Mouse (Mus musculus) frontal cortex, adult 2 months (tissue): ENCODE results near the gene Pigw. TPM values are rescaled to one million over a fixed set of nuclear protein-coding genes. Genes with fewer than 3 reads are reported as not detected.
"Not testable (repeated sequence)": the region's sequence is repeated elsewhere in the genome, so short reads cannot be mapped to it uniquely, and the experiment has no call there.

Experiments used
- DNase-seq, 2 experiments: peaks; one replicate each; pipeline ENCODE4 v3.0.0; 2022; ENCODE audit warnings: low spot score in 1 of 2; ENCODE audit errors: extremely low spot score in 1 of 2
- polyA plus RNA-seq: library from polyadenylated mRNA; depleted of rRNA; stranded (reverse); fragments of >200 nt; gene quantifications from 2 replicates; pipeline ENCODE4 v1.2.3, GENCODE M21; 2012

Pigw gene
- polyA plus RNA-seq, 1 experiment = 4.7 TPM

DNA sequence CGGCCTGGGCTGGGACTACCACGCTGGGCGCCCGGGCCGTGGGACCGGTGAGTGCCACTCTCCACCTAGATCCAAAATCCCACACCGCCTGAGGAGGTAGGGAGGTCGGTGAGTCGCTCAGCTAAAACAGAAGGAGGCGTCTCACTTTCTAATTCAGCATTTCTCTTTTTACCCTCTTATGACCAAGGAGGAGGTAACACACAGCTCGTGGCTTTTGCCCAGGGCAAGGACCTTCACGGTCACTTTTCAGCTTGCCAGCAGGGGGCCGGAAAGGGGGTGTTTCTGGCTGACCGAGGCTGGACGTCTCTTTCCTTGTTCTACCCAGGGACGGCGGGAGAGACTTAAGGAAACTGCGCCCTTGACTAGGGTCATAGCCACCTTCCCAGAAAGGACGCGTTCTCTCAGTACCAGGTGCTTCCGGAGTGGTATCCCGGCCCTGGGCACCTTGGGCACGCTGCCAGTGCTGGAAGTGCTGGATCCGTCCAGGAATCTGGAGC is 428 bp upstream of the Pigw start:
- DNase-seq = peak in 1 of 2 experiments; percentile 14

DNA sequence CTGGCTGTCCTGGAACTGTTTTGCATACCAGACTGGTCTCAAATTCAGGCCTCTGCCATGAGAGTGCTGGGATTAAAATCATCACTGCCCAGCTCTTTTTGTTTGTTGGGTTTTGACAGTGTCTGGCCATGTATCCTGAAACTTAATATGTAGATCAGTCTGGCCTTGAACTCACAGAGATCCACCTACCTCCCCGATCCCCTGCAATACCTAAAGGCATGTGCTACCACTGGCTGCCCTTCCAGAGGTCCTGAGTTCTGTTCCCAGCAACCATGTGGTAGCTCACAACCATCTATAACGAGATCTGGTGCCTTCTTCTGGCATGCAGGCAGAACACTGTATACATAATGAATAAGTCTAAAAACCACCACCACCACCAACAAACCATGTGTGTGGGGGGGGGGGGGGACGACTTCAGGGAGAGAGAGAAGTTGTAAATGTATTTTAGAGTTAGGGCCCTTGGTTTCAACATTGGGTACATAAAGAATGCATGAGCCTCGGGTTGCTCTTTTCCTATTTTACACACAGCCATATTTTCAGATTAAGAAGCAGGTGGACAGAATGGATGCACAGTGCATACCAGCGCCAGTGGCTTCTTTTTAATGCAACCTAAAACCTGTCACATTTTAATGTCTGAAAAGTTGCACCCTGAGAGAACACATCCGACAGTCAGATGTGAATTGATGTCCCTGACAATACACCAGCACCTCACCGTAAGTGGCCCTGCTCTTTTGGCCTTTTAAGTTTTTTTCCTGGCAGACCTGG is 896 bp downstream of the Pigw start:
- DNase-seq = no peak

DNA sequence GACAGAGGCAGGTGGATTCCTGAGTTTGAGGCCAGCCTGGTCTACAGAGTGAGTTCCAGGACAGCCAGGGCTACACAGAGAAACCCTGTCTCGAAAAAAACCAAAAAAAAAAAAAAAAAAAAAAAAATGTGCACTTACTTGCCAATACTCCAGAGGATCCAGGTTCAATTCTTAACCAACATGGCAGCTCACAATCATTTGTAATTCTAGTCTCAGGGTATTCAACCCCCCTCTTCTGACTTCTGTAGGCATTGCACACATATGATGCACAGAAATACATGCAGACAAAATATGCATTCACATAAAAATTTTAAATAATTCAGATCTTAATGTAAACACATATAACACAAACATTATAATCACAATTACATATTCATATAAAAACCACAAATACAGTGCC is 4.1 kb downstream of the Pigw start:
- not testable (repeated sequence) for DNase-seq

DNA sequence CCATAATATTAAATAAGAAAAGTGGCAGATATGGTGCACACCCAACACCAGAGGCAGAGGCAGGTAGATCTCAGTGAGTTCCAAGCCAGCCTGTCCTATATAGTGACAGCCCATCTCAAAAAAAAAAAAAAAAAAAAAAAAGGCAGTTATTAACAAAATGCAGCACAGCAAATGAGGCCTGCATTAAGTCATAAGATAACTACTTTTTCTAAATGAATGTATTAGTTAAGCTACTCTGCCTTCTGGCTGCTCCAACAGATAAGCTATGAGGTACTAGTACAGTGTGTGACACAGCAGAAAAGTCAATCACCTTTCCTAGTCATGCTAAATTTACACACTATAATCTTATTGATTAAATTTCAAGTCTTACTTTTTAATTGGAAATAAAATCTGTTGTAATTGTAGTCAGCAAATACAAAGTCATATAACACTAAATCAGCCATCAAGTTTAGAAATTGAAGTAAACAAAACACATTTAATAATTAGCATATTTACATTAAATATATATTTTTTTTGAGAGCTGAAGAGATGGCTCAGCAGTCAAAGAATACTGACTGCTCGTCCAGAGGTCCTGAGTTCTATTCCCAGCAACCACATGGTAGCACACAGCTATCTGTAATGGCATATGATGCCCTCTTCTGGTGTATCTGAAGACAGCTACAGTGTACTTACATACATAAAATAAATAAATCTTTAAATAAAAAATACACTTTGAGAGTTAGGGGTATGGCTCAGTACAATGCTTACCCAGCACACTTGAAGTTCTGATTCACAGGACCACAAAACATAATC is 6.8 kb downstream of the Pigw start:
- DNase-seq = no peak

DNA sequence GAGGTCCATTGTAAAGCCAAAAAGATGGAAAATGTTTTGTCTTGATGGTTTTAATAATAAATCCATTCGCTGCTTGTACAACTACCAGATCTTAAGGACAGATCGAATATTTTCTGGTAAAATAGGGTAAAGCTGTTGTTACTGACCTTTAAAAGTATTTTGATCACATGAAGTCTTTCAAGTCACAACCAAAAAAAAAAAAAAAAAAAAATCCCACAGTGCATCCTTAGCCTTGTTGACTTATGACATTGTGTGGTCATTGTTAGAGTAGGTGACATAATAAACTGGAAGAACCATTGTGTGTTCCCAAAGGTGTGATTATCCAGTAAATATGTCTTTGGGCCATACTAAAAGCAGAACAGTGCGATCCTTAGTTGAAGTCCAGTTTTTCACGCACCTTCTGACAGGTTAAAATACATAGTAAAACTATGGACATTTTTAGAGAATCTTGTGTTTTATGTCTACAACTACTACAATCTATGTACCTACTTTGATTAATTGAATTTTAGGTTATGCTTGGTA is 8.5 kb downstream of the Pigw start:
- no peak for DNase-seq

DNA sequence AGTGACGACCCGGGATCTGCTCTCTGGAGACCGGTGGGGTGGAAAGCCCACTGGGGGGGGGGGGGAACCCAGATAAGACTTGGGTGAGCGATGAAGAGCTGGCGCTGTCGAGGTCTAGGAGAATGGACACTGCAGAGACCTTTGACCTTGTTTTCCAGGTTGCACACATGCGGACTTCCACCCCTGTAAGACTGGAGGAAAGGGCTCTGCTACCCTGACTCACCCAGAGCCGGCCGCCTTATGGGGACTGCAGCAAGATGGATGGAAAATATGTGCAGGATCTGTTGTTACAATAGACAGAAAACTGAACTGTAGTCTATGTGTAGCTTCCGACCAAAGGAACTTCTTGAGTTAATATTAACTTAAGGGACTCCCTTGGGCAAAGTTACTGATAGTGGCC is 9.0 kb downstream of the Pigw start:
- DNase-seq = peak in 1 of 2 experiments; percentile 38

DNA sequence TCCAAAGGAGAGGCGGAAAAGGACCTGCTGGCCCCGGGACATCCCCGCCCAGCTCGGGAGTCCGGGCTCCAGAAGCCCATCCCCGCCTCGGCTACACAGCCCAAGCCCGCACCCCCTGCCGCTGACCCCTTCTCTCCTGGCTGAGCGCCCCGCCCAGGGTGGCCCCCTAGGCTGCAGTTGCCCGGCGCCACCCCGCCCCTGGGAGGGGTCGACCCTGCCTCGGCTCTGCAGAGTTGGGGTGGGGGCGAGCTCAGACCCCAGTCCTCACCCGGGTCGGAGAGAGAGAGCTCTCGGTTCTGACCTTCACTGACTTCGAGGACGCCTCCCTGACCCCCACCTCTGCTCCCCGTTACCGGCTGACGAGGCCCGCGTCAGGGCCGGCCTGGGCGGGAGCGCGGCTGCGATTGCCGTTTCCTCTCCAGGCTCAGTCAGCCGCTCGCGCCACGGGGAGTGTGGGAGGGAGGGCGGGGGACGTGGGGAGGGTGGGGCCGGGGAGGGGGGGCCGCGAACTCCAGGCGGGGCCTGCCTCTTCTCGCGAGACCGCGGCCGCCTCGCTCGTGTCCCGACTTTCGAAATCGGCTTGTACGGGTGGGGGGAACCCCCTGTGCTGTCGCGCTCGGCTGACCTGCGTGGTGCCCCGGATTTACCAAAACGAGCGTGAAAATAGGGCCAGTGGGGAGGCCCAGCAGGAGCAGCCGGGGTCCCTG is 9.6 kb downstream of the Pigw start, which contains the start of gene Ggnbp2:
Gene Ggnbp2, minus strand, starts transcription at position 481 of the 707 bp plus-strand sequence.
- DNase-seq = peak; percentile 74 to 88

DNA sequence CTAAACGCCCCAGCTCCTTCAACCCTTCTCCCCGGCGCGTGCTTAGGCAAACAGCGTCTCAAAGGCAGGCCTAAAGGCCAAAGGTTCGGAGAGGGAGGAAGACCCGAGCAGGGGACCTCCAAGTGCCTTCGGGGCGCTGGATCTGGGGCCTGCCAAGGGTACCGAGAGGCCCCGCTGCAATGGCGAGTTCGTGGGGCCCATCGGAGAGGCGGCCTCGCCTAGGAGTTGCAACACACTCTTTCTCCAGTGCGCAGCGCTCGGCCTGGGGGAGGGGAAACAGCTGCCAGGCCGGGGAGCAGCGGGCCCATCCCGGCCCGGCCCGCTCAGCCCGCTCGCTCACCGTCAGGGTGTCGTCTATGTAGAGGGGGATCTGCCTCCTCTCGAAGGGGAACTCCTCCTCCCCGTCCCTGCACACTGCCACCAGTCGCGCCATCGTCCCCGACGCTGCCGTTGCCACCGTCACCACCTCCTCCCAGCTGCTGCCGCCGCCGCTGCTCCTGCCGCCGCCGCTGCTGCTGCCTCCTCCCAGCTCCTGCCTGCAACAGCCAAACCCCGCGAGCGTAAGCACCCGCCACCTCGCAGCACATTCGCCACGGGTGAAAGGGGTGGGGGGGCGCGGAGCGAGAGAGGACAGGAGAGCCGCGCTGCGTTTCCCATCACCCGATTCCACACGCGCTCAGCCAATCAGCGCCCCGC is 10.4 kb downstream of the Pigw start:
- peak; percentile 91 to 92 for DNase-seq

DNA sequence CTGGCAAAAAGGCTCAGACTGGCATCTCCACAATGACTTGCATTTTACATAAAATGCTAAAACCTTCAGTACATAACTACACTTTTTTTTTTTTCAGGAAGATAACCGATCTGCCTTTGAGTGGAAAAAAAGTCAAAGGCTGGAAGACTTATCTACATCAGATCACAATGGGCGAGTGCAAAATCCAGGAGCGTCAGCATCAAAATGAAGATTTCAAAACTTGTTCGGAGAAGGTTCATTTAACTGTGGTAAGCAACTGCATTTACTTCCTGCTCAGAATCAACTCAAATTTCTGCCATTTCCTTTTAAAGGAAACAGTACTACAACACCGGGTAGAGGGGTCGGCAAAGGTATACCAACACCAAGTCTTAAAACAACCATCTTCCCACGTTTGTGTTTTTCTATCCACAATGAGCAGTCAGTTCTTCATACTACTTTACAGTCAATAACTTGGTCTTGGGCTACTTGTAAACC is 11.3 kb downstream of the Pigw start:
- no peak for DNase-seq

DNA sequence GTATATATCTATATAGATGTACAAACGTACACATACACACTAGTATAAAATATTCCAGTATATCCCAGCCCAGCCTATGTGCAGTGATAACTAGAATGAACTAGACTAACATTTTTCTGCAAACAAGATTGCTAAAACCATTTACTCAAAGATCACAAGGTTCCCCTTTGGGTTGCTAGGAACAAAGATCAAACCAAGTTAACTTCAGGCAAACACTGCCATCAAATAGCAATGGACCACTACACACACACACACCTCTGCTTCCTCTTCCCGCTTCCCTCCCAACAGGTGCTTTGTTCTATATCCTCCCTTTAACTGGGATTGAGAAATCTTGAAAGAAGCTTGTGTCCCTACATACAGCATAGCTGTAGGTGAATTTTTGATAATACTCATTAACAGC is 12.5 kb downstream of the Pigw start:
- DNase-seq = no peak

DNA sequence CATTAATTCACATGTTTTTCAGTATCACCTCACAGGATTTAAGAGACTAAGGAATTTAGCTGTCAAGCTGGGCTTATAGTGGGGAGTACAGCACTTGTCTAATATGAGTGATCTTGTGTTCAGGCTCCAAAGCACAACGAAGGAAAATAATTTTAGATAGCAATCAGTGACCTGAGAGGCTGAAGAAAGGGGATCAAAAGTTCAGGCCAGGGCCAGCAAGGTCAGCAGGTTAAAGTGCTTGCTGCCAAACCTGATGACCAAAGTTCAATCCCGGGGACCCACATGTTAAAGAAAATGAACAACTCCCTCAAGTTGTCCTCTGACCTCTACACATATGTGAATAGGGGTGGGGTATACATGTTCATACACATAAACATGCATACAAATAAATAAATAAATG is 14.8 kb downstream of the Pigw start:
- no peak for DNase-seq

DNA sequence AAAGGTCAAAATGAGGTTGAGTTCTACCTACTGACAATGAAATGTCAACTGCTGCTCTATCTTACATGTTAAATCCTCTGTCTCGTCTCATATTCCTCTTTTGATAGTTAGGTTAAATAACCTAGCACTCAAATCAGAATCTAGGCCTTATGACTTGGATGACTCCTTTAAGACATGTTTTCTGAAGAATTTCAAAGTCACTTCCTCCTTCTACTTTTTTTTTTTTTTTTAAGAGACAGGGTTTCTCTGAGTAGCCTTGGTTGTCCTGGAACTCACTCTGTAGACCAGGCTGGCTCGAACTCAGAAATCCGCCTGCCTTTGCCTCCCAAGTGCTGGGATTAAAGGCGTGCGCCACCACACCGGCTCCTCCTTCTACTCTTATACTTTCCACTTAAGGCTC is 24.8 kb downstream of the Pigw start:
- no peak for DNase-seq

DNA sequence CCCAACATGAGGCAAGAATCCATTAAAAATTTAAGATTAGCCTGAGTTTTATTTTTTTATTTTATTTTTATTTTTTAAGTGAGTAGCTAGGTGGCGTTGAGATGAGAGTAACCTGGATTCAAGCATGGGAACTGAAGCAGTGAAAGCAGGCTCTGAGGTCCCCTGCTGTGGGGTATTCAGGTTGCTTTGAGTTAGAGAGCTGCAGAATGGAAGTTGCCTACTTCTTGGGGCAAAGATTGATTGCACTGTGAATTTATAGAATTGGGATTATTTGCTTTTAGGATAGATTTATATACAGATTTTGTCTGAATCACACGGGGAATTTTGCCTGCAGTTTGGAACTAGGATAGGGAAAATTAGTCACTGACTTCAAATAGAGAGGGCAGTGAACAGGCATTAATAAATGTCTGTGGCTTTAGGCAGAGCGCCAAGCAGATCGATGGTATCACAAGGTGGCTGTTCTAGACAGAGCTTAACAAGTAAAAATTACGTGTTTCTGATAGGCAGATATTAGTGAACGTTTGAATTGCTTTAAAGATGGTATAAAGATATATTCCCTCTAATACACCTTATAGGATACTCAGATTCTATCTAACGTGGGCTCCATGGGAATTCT is 32.5 kb downstream of the Pigw start:
- no peak for DNase-seq

DNA sequence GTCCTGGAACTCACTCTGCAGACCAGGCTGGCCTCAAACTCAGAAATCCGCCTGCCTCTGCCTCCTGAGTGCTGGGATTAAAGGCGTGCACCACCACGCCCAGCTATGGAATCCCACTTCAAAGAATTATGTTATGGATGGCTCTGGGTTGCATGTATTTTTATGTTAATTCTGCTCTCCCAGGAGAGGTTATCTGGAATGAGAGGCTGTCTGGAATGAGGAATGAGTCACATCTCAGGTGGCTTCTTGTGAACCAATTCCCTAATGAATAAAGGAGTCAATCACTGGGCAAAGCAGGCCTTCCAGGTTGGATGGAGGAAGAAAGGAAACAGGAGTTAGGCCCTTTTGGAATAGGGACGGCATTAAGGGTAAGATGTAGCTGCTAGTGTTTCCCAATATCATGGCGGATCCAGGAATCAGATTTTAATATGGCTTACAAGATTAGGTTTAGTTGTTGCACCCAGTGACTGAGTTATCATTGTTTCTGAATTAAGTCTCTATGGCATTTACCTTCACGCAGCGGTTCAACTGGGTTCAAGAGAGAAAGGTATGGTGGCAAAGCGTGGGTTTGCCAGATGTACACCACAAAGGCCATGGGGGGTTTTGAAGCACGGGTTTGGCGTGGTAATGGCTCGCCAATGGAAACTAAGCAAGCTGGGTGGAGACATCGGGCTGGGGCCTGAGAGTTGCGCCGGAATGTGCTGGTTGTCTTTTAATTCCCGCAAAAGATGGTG is 33.2 kb downstream of the Pigw start:
- no peak for DNase-seq

DNA sequence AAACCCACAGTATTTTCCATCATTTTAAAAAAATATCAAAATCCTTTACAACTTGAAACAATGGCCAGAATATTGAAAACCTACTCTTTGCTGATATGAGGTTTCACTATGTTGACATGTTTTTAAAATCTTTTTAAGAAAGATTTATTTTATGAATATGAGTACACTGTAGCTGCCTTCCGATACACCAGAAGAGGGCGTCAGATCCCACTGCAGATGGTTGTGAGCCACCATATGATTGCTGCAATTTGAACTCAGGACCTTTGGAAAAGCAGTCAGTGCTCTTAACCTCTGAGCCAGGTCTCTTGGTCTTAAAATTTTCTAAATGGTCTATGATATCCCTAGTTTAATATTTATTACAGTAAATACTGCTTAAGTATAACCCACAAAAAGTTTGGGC is 40.8 kb downstream of the Pigw start:
- no peak for DNase-seq

DNA sequence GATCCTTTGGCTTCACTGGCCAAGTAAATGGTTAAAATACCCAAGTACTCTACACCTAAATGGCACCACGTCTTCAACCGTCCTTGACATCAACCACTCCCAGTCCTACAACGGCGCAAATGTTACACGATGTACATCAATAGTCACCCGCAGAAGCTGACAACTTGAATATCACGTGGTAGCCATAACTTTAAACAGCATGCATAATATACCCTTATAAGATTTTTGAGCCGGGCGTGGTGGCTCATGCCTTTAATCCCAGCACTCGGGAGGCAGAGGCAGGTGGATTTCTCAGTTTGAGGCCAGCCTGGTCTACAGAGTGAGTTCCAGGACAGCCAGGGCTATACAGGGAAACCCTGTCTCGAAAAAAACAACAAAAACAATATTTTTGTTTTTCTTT is 50.6 kb downstream of the Pigw start:
- not testable (repeated sequence) for DNase-seq

DNA sequence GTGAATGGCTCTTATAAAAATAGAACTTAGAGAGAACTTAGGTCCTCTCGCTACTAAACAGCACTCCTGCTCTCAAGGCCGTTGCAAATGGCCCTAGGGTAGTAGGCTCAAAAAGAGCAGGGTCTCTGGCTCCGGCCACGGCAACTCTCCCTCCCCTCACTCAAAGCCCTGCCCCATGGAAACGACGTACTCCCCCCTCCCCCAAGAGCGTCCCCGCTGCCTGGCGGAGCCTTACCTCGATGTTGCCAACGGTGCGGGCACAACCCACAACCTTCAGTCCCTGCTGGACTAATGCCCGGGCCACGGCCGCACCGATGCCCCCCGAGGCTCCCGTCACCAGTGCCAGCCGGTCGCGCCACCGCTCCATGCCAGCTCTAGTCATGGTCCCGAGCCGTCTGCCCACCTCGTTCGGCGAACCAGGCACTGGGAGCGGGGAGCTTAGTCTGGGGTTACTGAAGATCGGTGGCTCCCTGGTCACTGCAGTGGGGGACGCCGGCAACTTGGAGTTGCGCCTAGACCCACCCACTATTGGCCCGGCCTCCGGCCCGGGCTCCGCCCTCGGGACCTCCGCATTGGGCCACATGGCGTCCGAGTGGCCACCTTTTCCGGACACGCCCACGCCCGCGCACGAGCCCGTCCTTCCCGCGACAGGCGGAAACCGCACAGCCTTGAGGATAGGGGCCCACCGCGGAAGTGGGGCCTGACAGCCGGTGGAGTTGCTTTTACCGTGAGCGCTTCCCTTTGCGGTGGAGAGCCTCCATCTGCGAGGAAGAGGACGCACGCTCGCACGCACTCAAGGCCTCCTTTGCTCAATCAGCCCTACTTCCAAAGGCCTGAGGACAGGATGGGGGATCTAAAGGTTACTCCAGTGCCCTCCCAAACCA is 51.3 kb downstream of the Pigw start, which contains the start of gene Dhrs11:
Gene Dhrs11, minus strand, starts transcription at position 479 of the 884 bp plus-strand sequence.
- peak; percentile 72 to 86 for DNase-seq
